ENCODE assay signal across 19 mouse cellular contexts in genomic region chr13:100658091-100658490, GRCm38 (mm10).
"Had no signal": no experiment of that assay in that cellular context is flagged by ENCODE, and none has a peak within 500 bp of the region (broad histone marks: within the 10 kb centered on the region; RNA-seq: fewer than 3 reads in every experiment).

No protein-coding gene starts in this region.

- DNase-seq: lung, adult 18-20 months; lung, embryonic 14.5 days; lung, postnatal 10 days; lung, postnatal 4 days; retina, postnatal 1 day; right cerebral cortex, adult 18-20 months; right cerebral cortex, postnatal 25 days; right cerebral cortex, postnatal 4 days; spleen, adult 18-20 months; thymus, adult 2 months; thymus, postnatal 25 days; thymus, postnatal 4 days had no signal

- H3K9ac ChIP-seq: liver, embryonic 14.5 days; lung, embryonic 14.5 days; midbrain, embryonic 13.5 days; neural tube, embryonic 13.5 days; neural tube, embryonic 15.5 days had no signal

- H3K4me3 ChIP-seq: midbrain, embryonic 10.5 days; midbrain, embryonic 13.5 days; myocyte; neural tube, embryonic 13.5 days; neural tube, embryonic 15.5 days had no signal

- H3K27ac ChIP-seq: liver, embryonic 14.5 days; midbrain, embryonic 10.5 days; midbrain, embryonic 13.5 days; neural tube, embryonic 13.5 days; neural tube, embryonic 15.5 days had no signal

- H3K9me3 ChIP-seq: midbrain, embryonic 10.5 days; midbrain, embryonic 13.5 days; neural tube, embryonic 13.5 days; neural tube, embryonic 15.5 days had no signal

- H3K4me2 ChIP-seq: lung, embryonic 14.5 days; midbrain, embryonic 13.5 days; neural tube, embryonic 13.5 days; neural tube, embryonic 15.5 days had no signal

- H3K4me1 ChIP-seq: midbrain, embryonic 10.5 days; midbrain, embryonic 13.5 days; neural tube, embryonic 13.5 days had no signal

- H3K27me3 ChIP-seq: midbrain, embryonic 13.5 days; neural tube, embryonic 13.5 days; neural tube, embryonic 15.5 days had no signal

- ATAC-seq: midbrain, embryonic 13.5 days; midbrain, embryonic 16.5 days had no signal
